Mouse (Mus musculus) adrenal gland, postnatal 4 days (tissue): ENCODE measurements around the gene Tom1l2. TPM values are rescaled to one million over a fixed set of nuclear protein-coding genes. Genes with fewer than 3 reads are reported as not detected.
A peak's percentile ranks its signal among the peaks of the same experiment; 100 is the strongest.

Experiments
- DNase-seq, 2 experiments: peaks; one replicate each; pipeline ENCODE4 v3.0.0; 2021 to 2022; ENCODE audit warnings: low spot score in 2 of 2, mixed read lengths in 2 of 2
- total RNA-seq, 2 experiments: library from RNA; stranded (reverse); gene quantifications; 2 replicates each; pipeline ENCODE4 v1.2.3; 2021

Tom1l2 gene
- total RNA-seq, 2 experiments from 2014 or later: 54.0 to 55.9 TPM

DNA sequence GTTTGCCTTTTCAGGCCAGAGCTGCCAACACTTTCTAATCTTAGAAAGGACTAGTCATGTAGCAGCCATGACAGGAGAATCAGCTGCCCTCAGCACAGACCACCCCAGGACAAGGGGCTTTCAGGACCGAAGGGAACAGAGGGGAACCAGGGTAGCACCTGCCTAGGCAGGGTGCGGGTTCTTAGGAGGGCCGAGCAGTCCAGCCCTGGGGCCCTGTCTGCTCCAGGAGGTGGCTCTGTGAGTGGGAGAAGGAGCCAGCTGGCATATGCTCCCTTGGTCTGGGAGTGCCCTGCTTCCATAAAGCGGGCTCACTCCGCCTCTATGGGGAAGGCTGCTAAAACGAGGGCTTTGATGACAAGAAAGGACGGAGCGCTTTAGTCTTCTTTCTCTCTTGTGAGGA, 119.5 kb downstream of the Tom1l2 start:
- no peak for DNase-seq

DNA sequence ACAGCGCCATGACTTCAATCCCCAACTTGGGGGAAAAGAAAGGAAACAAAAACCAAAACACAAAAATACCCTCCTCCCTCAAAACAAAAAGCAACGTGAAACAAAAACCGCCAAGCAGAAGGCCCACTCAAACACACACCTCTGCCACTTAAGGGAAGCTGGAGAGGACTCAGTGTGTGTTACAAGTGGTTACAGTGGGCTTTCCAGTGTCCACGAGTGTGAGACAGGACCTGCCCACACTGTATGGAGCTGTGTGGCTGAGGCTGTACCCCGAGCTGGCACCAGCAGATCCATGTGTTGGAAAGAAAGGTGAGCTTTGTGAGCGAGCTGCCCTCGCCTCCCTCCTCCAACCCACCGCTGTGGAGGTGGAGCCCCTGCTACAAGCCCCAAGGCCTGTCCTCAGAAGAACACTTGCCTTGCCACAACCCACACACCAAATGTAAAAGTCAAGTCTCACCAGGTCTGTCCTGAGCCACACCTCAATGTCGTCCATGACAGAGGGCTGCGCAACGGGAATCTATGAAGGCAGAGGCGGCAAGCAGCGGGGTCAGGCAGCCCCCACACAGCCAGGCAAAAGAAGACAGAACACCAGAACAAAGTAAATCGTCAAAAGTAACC, 120.2 kb downstream of the Tom1l2 start:
- no peak for DNase-seq

DNA sequence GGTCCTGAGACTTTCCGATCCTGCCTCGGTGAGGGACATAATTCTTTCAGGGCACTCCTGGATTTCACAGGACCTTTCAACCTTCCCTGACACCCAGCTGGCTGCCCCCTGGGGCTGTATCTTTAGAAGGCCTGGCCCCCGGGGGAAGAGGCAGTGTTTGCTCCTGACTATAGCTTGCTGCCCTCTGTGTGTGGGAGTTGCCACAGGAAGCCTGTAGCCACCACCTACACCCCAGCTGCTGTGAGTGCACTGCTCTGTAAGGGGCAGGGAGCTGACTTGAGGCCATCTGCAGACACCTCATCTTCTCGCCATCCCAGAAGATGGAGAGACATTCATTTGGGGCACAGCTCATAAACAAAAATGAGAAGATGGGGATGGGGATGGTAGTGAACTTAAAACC, 120.8 kb downstream of the Tom1l2 start:
- no peak for DNase-seq

DNA sequence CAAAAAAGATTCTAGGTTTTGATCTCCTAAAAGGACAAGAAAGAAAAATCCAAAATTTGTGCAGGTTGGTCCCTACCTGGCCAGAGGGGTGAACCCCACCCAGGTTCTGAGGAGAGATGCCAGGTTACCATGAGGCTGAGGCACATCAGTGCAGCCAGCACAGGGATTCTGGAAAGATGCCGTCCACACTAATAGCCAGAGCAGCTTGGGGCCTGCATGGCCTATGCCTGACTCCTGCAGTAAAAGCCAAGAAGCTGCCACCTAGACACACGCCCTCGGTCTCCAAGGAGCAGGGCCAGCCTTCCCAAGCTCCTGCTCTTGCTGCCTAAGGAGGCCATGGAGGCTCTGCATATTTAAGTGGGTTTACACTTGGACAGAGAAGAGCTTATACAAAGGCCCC, 121.4 kb downstream of the Tom1l2 start:
- DNase-seq: no peak

DNA sequence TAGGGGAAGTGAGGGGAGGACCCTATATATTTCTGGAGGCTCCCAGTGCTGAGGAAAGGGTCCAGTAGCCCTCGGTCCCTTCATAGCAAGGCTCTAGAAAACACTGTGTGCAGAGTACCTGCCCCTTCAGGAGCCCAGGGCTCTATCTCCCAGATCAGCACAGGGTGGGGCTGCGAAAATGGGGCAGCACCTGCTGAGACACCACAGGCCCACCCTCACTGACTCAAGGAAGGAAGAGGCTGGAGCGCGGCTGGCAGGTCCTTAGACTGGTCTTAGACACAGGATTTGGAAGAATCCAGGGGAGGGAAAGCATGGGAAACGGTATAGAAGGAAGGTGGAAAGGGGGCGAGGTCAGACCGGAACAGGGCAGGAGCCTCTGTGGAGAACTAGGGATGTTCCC, 122.2 kb downstream of the Tom1l2 start:
- no peak for DNase-seq

DNA sequence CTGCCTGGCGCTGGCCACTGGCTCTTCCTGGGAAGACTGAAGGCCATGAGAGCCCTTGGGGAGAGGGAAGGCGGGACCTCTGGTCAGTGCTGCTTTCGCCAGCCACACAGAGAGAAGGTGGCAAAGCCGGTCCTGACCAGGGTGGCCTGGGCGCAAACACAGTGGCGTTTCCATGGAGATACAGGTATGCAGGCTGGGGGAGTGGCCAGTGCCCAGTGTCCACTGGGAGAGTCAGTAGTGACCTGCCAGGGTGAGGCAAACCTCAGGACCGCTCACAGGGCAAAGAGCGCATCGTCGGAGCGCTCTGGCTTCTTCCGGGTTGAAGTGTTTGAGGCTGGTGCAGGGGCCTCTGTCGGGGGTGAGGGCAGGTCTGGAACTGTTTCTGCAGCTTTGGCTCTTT, 122.9 kb downstream of the Tom1l2 start:
- no peak for DNase-seq

DNA sequence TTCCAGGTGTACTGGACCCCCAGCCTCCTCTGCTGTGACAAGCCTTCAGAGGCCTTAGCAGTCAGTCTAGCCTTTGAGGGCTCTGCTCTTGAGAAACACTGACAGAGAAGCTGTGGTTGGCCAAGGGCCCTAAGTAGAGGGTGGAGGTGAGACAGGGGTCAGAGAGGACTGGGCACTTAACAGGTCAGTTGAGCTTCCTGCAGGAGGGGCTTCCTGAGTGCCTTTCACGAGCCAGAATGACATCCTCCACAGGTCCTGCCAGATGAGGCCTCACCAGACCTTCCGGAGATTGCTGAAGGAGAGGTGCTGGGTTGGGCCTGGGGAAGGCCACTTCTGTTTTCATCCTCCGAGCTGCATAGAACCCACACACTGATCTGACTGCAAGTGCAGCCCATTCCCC, 124.2 kb downstream of the Tom1l2 start:
- no peak for DNase-seq

DNA sequence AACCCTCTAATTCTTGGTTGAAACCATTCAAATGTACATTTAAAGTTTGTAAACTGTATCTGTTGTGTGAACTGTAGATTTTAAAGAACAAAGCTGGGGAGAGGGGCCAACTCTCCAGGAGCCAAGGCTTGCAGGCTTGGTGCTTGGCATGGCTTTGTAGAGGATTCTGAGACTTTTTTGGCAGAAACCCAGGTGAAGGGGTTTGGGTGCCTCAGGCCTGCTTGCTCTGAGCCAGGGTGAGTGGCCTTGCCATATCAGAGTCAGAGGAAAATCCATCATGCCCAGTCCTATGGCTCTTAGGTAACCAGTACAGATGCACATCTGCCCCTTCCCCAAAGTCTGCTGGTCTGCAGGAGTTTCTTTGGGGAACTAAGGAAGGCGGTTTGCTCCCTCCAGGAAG, 126.8 kb downstream of the Tom1l2 start:
- DNase-seq: no peak

DNA sequence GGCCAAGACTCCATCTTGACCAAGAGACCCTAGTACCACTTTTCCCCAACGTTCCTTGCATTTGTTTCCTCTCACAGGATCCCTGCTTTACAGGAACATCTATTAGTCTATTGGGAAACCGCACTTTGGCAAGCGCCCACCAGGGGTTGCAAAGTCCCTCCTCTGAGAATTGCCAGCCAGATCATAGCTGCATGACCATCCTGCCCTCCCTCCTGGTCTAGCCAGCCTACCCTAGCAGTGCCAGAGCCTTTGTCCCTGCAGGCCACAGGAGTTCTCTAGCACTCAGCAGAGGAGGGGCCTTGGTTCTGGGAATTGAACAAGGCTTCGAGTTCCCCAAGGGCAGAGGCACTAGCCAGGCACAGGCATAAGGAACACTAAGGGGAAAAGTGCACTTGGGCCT, 128.0 kb downstream of the Tom1l2 start:
- DNase-seq: peak in 1 of 2 experiments; percentile 42

DNA sequence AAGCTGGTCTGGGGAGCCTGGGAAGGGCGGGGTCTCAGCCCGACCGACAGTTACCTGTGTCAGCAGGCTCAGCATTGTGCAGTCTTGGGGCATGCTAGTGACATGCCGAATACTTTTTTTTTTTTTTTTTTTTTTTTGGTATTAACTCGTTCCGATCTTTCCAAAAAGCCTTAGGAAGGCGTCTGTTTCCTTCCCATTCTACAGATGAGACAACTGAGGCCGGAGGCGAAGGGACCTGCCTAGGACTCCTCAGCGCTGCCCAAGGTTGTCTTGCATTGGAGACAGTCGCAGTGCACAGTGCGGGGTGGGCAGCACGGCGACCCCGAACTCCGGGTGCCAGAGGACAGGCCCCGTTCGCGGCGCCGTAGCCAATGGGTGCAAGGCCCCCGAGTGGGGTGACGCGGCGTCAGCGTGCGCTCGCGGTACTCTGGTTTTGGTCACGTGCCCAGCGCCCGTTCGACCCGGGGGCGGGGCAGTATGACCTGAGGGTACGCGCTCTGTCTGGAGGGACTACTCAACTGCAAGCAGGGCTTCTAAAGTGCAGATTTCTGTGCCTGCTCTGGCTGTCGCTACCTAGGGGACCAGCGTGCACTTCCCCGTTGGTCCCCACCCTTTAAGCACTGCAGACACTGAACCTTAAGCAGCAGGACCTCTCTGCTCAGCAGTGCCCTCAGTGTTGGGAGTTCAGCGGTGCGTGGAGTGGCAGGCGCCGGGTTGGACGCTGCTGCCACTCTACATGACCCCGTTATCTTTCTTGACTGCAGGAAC, 130.1 kb downstream of the Tom1l2 start, which contains the start of gene Srebf1:
Gene Srebf1, minus strand, starts transcription at position 113 of the 768 bp plus-strand sequence.
- peak; percentile 62 to 72 for DNase-seq

DNA sequence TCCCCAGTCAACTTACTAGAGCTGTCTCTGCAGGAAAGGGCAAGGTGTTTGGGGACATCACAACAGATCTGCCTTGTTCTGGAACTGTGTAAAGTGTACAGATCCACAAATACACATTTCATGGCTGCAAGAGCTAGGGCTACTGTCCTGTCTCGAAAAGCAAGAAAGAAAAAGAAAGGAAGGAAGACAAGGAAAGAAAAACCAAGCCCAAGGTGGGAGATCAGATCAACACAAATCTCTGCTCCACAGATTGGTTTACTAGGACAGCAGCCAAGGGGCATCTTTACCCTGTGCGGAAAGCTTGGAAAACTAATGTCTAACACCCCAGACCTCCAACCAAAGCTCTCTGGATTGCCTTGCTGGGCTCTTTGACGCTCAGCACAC, 130.6 kb downstream of the Tom1l2 start:
- DNase-seq: no peak

DNA sequence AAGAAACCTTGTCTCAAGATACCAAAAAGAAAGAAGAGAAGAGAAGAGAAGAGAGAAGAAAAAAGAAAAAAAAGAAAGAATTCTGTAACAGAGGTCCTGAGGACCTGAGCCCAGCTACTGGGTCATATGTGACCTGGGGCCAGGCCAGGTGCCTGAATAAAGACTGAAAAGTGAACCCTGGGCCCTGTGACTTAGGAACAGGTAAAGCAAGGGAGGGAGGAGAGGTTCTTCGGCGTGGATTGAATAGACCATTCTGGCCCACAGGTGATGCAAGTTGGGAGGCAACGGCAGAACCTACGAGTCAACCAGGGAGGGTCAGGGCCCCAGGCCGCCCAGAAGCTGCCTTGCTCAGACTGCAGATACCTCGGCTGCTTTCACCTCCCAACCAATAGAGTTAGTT, 131.3 kb downstream of the Tom1l2 start:
- no peak for DNase-seq

DNA sequence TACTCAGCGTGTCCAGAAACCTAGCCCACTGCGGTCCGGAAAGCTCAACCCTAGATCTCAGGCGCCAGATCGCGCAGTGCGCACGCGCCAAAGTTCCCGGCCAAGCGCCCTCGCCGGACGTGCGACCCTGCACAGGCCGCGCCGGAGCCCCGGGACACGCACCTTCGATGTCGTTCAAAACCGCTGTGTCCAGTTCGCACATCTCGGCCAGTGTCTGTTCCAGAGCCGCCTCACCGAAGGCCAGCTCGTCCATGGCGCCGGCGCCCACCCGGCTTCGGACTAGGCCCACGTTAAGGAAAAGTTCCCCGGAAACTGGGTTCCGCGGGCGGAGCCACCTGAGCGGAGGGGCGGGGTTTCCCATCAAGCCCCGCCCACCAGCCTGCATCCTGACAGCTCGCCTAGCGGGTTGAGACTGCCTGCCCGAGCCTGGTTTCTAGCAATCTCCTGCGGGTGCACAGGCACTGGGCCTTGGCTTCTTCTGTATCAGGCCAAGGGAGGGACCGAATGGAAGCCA, 132.4 kb downstream of the Tom1l2 start:
- DNase-seq: peak; percentile 85 to 86

DNA sequence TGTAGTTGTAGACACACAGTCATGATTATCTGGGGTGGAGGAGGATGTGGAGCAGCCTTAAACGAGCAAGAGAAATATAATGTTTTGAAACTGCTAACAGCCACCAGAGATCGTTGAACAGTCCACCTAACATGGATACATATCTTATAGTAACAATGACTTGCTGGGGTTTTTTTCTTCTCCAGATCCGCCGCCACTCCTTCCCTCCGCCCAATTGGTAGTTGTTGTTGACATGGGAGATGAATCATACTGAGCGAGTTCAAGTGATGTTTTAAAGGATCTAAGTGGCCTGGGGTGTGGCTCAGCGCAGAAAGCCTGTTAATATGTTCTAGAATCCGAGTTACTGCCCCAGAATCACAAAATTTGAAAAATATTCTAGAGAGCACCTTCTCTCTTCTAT, 133.1 kb downstream of the Tom1l2 start:
- no peak for DNase-seq

DNA sequence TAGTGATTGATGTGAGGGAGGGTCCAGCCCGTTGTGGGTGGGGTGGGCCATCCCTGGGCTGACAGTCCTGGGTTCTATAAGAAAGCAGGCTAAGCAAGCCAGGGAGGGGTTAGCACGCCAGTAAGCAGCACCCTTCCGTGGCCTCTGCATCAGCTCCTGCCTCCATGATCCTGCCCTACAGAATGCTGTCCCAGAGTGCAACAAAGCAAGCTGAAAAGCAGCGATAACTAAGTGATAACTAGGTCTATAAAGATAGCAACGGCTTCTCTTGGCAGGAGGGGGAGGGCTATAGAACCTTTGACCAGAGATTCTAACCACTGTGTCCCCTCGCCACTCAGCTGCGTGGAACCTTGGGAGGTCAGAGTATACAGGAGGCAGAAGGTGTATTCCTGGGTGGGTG, 135.2 kb downstream of the Tom1l2 start:
- no peak for DNase-seq

DNA sequence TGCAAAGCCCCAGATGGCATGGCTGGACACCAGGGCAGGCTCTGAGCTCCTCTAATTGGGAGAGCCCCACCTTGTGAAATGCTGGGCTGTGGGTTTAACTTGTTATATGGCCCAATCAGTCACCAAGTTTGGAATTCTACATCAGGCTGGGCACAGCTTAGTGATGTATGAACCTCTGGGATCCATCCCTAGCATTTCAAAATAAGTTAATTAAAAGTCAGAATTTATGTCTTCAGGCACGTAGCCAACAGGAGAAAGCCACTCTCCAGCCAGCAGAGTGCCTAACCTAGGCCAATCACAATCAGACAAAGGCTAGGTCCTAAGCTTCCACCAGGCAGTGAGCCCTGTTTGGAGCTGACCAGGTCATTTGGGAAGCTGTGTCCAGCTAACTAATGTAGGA, 136.0 kb downstream of the Tom1l2 start:
- DNase-seq: no peak

DNA sequence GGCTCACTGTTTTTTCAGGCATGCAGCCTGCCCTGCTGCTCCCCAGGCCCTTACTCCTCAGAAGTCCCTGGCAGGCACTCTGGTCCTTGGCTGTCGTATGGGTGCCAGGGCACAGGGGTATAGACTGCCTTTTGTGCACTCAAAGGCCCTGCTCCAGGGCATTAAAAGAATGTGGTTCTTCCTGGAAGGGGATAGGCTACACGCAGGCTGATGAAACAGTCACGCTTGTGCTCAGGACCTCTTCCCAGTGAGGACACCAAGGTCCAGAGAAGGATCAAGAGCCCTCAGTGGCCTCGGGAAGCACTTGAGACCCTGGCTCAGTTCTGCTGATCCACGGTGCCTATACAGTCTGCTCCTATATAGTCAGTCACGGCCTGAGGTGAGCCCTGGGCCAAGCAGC, 139.4 kb downstream of the Tom1l2 start:
- DNase-seq: no peak

DNA sequence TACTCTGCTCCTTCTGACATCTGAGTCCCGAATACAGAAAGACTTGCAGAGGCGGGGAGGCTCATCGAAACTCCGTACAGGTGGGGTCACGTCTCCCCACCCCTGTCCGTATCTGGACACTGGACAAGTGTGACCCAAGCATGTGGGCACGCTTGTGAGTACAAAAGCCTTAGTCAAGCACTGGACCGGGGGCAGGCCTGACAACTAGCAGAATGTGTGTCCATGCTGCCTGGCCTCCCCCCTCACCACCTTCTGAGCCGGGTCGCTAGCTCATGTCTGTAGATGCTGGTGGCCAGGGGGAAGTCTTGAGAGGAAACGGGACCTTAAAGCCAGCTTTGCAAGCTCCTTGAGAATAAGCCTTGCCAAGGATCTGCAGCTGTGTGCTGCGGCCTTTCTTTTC, 140.9 kb downstream of the Tom1l2 start:
- DNase-seq: no peak

DNA sequence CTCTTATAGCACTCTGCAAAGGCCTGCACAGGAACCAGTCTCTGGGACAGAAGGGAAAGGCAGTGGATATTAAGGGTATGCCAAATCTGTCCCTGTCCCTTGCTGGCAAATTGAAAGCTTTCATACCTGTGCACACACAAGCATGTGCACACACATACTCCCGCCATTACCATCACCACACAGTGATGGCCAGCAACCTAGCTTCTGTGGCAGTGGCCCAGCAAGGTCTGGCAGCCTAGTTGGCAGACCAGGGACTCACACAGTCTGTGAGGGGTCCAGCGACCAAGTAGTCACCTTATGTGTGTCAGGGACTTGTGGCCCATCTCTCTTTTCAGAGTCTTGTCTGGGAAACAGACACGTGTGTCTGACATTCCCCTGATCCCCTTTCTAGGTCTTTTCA, 141.6 kb downstream of the Tom1l2 start:
- DNase-seq: no peak

DNA sequence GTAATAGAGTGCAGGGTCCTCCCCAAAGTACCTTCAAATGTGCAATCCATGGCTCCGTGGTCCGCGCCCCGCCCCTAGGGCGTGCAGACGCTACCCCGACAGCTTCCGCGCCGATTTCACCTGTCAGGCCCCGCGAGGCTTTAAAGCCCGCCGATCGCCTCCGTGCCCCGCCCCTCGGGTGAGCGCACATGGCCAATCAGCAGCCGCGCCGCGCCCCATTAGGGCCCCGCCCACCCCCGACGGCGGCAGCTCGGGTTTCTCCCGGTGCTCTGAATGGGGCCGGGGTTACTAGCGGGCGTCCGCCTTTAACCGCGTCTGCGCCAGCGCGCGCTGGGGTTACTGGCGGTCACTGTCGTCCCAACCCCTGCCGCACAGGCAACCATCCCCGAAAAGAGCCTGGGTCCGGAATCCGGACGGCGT, 142.4 kb downstream of the Tom1l2 start:
- peak; percentile 88 to 90 for DNase-seq

DNA sequence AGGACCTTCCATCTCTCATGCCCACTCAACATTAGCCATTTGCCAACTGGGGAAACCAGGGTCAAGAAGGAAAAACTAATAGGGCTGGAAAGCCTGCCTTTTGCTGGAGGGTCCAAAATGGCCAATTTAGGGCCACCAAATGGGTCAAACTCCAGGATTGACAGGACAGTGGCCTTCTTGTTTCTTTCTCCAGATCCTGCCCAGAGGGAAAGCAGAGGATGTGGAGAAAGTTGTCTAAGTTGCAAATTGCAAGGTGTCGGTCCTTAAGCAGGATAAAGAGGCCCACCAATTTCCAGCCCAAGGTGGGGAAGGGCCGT, 142.8 kb downstream of the Tom1l2 start:
- DNase-seq: no peak

DNA sequence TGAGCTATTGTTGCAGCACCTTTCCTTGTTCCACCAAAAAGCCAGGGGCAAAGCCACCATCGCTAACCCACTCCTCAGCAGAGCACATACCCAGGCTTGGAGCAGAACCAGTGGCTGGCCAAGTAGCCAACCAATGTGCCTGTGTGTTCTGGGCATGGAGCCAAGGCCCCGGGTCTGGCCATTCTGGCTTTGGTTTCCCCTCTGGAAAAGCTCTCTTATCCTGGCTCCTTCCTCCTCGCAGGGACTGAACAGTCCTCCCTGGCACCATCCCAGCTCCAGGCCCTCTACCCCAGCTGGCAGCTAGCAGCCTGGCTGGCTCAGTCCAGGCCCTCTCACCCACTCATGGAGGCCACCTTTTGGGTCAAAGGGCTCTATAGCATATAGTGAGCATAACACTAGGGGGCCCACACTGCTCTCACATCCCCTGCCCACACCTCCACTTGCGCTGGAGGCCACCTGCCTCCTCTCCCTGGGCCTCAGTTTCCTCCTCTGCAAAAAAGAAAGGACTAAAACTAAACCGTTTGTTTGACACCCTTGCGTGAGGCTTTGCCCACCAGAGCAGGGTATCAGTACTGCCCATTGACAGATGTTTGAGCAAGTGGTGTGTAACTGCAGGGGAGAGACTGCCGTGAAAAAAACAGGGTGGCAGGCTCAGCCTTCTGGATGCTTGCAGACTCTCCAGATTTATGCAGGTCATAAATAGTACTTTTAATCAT, 143.3 kb downstream of the Tom1l2 start:
- peak in 1 of 2 experiments; percentile 57 for DNase-seq
